Mouse (Mus musculus) frontal cortex, adult (tissue): ENCODE data around the gene Aph1a.
"Not testable (repeated sequence)": the region's sequence is repeated elsewhere in the genome, so short reads cannot be mapped to it uniquely, and the experiment has no call there.

Source experiments
- ATAC-seq: cut with Nextera tagmentation; 2 replicates; pipeline ENCODE4 v1.9.2; 2017; ENCODE audit warnings: mild to moderate bottlenecking, moderate library complexity, mixed read lengths; ENCODE audit not compliant: low TSS enrichment

The Aph1a gene

GRCm38 (mm10) chr3:95916760-95917159 is 23.0 kb downstream of the Aph1a start:
- no peak for ATAC-seq

DNA sequence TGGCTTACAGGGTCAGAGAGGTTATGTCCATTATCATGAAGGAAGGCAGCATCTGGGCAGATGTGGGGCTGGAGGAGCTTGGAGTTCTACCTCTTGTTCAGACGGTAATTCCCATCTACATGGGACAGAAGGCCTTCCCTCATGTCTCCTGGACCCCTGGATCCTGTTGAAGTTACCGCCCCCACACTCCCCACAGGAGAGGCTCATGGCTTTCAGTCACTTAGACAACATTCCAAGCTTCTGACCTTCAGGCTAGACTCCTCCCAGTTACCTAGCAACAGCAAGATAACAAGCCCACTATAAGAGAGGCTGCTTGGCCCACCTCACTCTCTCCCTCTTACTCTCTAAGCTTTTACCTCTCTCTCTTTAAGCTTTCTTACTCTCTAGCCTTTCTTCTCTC is 26.8 kb downstream of the Aph1a start:
- not testable (repeated sequence) for ATAC-seq

- ATAC-seq = not testable (repeated sequence)
Observed at GRCm38 (mm10) chr3:95923429-95923828, 29.7 kb downstream of the Aph1a start.

GRCm38 (mm10) chr3:95924185-95924584 is 30.4 kb downstream of the Aph1a start:
- ATAC-seq = no peak

GRCm38 (mm10) chr3:95925087-95925486 is 31.3 kb downstream of the Aph1a start:
- ATAC-seq = no peak

- no peak for ATAC-seq
Observed at GRCm38 (mm10) chr3:95928261-95928657, 34.5 kb downstream of the Aph1a start.

DNA sequence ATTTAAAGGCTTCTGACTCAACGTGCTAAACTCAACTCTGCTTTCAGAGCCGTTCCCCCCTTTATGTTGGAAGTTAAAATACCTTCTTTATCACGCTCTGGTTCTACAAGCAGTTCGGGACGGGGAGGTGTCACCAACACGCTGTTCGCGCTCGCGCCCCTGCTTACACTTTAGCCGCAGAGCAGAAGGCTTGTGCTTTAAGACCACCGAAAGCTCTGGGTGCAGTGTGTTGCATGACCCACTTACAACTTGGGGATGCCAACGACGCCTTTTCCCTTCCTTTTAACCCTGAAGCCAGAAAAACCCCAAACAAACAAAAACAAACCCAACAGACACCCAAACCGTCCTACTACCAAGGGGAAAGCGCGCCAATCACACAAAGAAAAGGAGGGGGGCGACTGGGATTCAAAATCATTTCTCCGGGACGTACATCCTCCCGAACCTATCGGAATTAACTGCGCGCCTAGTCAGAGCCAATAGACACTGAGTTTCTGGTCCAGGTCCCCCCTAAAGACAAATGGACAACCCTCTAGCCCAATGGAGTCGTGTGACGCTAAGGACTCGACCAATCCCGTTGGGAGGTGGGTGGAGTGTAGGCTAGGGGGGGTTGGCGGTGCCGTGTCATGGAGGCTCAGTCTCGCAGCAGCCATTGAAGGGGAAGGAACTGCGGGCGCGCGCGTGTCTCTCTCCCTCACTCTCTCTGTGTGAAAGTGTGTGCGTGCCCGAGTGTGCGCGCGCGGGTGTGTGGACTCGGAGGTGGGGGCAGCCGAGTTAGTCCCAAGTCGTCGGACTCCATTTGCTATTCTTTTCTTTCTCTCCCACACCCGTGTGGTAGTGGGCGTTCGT is 35.1 kb downstream of the Aph1a start, which contains the start of gene Anp32e:
Anp32e (plus strand) TSS at position 589 of the 846 bp plus-strand sequence.
- ATAC-seq = peak; percentile 99

GRCm38 (mm10) chr3:95929581-95930470 is 36.1 kb downstream of the Aph1a start:
- no peak for ATAC-seq

- ATAC-seq = no peak
Observed at GRCm38 (mm10) chr3:95930471-95930789, 36.7 kb downstream of the Aph1a start.

GRCm38 (mm10) chr3:95931471-95931870 is 37.7 kb downstream of the Aph1a start:
- no peak for ATAC-seq

DNA sequence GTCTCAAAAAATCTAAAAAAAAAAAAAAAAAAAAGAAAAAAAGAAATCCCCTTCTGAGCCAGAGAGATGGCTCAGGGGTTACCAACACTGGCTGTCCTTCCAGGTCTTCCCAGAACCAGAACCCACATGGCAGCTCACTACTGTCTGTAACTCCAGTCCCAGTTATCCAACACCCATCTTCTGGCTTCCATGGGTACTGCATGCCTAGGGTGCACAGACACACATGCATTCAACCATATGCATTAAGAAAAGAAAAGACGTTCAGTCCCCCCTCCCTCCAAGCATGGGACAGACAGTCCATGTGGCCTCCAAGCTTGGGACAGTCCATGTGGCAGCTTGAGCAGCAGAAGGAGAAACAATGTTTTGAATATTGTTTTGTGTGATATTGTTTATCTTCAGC is 38.4 kb downstream of the Aph1a start:
- ATAC-seq = no peak

GRCm38 (mm10) chr3:95932566-95932965 is 38.8 kb downstream of the Aph1a start:
- ATAC-seq = no peak

- ATAC-seq = no peak
Observed at GRCm38 (mm10) chr3:95933111-95933750, 39.5 kb downstream of the Aph1a start.

GRCm38 (mm10) chr3:95934448-95934847 is 40.7 kb downstream of the Aph1a start:
- no peak for ATAC-seq

- no peak for ATAC-seq
Observed at GRCm38 (mm10) chr3:95938217-95938616, 44.4 kb downstream of the Aph1a start.

DNA sequence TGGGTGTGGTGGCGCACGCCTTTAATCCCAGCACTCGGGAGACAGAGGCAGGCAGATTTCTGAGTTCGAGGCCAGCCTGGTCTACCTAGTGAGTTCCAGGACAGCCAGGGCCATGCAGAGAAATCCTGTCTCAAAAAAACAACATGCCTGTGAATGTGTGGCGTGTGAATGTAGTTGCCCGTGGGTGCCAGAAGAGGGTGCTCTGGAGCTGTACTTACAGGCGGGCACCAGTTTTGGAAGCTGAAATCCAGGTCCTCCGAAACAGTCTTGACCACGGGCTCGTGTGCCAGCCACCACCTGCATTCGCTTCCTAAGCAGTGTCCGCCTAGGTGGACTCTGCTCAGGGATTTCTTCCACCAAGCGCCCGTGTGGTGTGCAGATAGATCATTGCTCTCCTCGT is 45.1 kb downstream of the Aph1a start:
- no peak for ATAC-seq

GRCm38 (mm10) chr3:95942749-95943148 is 49.0 kb downstream of the Aph1a start:
- no peak for ATAC-seq

DNA sequence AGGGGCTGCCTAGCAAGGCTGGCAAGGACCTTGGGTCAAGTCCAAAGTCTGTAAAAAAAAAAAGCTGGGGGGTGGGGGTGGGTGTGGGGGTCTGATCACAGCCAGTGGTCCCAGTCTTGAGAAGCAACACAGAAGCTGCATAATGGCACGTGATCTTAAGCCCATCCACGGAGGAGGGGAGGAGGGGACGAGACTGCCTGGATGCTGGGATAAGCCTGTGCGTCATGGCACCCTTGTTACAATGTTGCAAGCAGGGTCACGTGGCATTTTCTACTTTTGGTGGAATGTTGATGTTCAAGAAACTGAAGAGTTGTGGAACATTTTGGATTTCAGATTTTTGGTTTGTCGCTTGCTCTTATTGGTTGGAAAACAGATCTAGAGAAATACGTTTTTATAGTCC is 49.5 kb downstream of the Aph1a start:
- ATAC-seq = no peak

DNA sequence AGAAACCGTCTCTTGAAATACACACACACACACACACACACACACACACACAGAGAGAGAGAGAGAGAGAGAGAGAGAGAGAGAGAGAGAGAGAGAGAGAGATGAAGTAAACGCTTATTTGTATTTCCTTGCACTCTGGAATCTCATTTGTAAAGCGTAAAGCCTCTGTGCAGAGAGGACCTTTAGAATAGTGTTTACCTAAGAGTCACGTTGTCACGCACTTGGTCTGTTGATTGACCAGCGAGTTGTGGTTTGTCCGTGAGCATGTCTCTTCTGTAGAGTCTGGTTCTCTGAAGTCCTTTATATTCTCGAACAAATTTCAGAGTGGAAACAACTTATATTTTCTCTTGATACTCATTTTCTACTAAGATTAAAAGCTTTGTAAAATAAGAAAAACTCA is 51.0 kb downstream of the Aph1a start:
- no peak for ATAC-seq

DNA sequence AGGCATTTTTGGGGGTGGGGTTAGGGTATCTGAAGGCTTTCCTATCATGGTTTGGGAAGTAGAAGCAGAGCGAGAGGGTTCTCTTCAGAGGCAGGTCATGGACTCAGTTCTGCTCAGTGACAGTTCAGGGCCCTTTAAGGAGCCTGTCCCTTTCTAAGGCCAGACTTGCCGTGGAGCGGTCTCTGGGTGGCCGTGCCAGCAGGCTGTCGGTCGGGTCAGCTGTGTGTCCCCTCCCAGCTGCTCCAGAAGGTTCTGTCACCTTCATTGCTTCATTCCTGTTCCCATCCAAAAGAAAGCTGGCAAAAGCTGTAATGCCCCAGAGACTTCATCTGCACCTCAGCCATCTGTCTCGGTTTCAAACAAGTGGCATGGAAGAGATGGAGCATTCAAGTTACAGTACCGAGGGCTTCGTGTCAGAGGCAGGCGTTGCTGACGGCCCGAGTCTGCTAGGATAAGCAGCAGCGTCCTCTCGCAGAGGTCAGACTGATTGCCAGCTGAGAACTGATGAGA is 52.0 kb downstream of the Aph1a start:
- no peak for ATAC-seq
